Mouse (Mus musculus) liver, embryonic 15.5 days (tissue): Measurements from ENCODE around the gene Lrsam1. TPM values are rescaled to one million over a fixed set of nuclear protein-coding genes. Genes with fewer than 3 reads are reported as not detected.

ENCODE experiments used
- ATAC-seq: fragments of 200-750 bp; cut with Nextera tagmentation; 2 replicates; pipeline ENCODE4 v1.8.0; 2017; ENCODE audit warnings: moderate number of reproducible peaks, mild to moderate bottlenecking, moderate library complexity; ENCODE audit not compliant: insufficient read depth
- H3K27ac ChIP-seq: fragments of 300-500 bp; sonication (generic); replicated peaks from 2 replicates; pipeline ENCODE4 v1.5.1; 2015; ENCODE audit warnings: mild to moderate bottlenecking, inconsistent platforms
- H3K27me3 ChIP-seq: fragments of 300-500 bp; sonication (generic); 2 replicates; pipeline ENCODE4 v1.6.1; 2015; ENCODE audit warnings: mild to moderate bottlenecking, inconsistent platforms
- H3K36me3 ChIP-seq: fragments of 300-500 bp; sonication (generic); replicated peaks from 2 replicates; pipeline ENCODE4 v1.6.1; 2015; ENCODE audit warnings: moderate library complexity, mild to moderate bottlenecking, inconsistent platforms
- H3K4me1 ChIP-seq: fragments of 300-500 bp; sonication (generic); replicated peaks from 2 replicates; pipeline ENCODE4 v1.6.1; 2015; ENCODE audit warnings: inconsistent platforms
- H3K4me2 ChIP-seq: fragments of 300-500 bp; sonication (generic); 2 replicates; pipeline ENCODE4 v1.6.1; 2015; ENCODE audit warnings: moderate library complexity, mild to moderate bottlenecking, inconsistent platforms
- H3K4me3 ChIP-seq: fragments of 300-500 bp; sonication (generic); replicated peaks from 2 replicates; pipeline ENCODE4 v1.5.1; 2015; ENCODE audit warnings: mild to moderate bottlenecking, inconsistent platforms
- H3K9ac ChIP-seq: fragments of 300-500 bp; sonication (generic); 2 replicates; pipeline ENCODE4 v1.6.1; 2015; ENCODE audit warnings: moderate library complexity, mild to moderate bottlenecking, inconsistent platforms
- H3K9me3 ChIP-seq: fragments of 300-500 bp; sonication (generic); replicated peaks from 2 replicates; pipeline ENCODE4 v1.6.1; 2016; ENCODE audit warnings: inconsistent platforms
- WGBS: fragments of 180-500 bp; shearing (Covaris S2); methylation state at CpG from one replicate; pipeline ENCODE4 v1.1.7; 2015; ENCODE audit warnings: mixed read lengths; ENCODE audit not compliant: insufficient replicate concordance; 5-methylcytosine and 5-hydroxymethylcytosine counted together
- polyA plus RNA-seq: library from polyadenylated mRNA; unstranded; fragments of >200 nt; fragmentation: Nextera tagmentation; extraction: Ambion mirVana; gene quantifications from 2 replicates; pipeline ENCODE4 v1.2.1, GENCODE M21; 2015

Lrsam1 gene
- polyA plus RNA-seq, 1 experiment from 2014 or later = 2.5 TPM

- H3K36me3 ChIP-seq = no peaks in the 10 kb centered on the region
- peak overlapping the region; percentile 91 for H3K4me2 ChIP-seq
- no peaks in the 10 kb centered on the region for H3K9me3 ChIP-seq
- H3K4me1 ChIP-seq = peaks cover 77% of the 10 kb centered on the region
- peaks cover 25% of the 10 kb centered on the region for H3K27me3 ChIP-seq
- H3K9ac ChIP-seq = no peak overlapping the region
- ATAC-seq = no peak
- WGBS = 54% methylated on average over 6 of the region's 6 CpGs
- peak overlapping the region; percentile 67 for H3K4me3 ChIP-seq
- H3K27ac ChIP-seq = no peak overlapping the region
Observed at GRCm38 (mm10) chr2:32877761-32878393, 83.5 kb downstream of the Lrsam1 start.

GRCm38 (mm10) chr2:32877303-32877702 lies 84.1 kb downstream of the Lrsam1 start:
- Histone ChIP-seq H3K4me2 (peak overlapping the region; percentile 91), H3K9me3 (no peaks in the 10 kb centered on the region), H3K9ac (no peak overlapping the region), H3K4me3 (peak overlapping the region; percentile 67), H3K4me1 (peaks cover 72% of the 10 kb centered on the region), H3K36me3 (no peaks in the 10 kb centered on the region), H3K27ac (0 out of 2 replicates have a peak overlapping the region, but pooled peaks have one; percentile 0), H3K27me3 (peaks cover 25% of the 10 kb centered on the region)
- no peak for ATAC-seq
- WGBS = 18% methylated on average over 5 of the region's 5 CpGs

GRCm38 (mm10) chr2:32876490-32877302 lies 84.7 kb downstream of the Lrsam1 start:
- H3K4me2 ChIP-seq = peak overlapping the region; percentile 91
- 0 out of 2 replicates have a peak overlapping the region, but pooled peaks have one; percentile 0 for H3K27ac ChIP-seq
- ATAC-seq = 0 out of 2 replicates have a peak, but pooled peaks have one; percentile 8
- peak overlapping the region; percentile 67 for H3K4me3 ChIP-seq
- peaks cover 25% of the 10 kb centered on the region for H3K27me3 ChIP-seq
- 7% methylated on average over 20 of the region's 20 CpGs for WGBS
- no peaks in the 10 kb centered on the region for H3K9me3 ChIP-seq
- peaks cover 68% of the 10 kb centered on the region for H3K4me1 ChIP-seq
- no peaks in the 10 kb centered on the region for H3K36me3 ChIP-seq
- H3K9ac ChIP-seq = peak overlapping the region; percentile 61

GRCm38 (mm10) chr2:32875675-32876489 lies 85.5 kb downstream of the Lrsam1 start, which contains the start of gene Fam129b:
Gene Fam129b, plus strand, starts transcription at chr2:32876114.
- H3K4me1 ChIP-seq = peaks cover 67% of the 10 kb centered on the region
- peak within 1 kb of the TSS; percentile 0; the same call in 1 of the 2 replicates for H3K27ac ChIP-seq
- H3K9ac ChIP-seq = peak within 1 kb of the TSS; percentile 61
- ATAC-seq = peak; percentile 79
- H3K4me3 ChIP-seq = peak within 1 kb of the TSS; percentile 67
- no peaks in the 10 kb centered on the region for H3K9me3 ChIP-seq
- H3K36me3 ChIP-seq = no peaks in the 10 kb centered on the region
- WGBS = under 1% methylated on average over 68 of the region's 68 CpGs
- peak within 1 kb of the TSS; percentile 91 for H3K4me2 ChIP-seq
- peaks cover 25% of the 10 kb centered on the region for H3K27me3 ChIP-seq

Other genes with a start within 250 kb of the Lrsam1 start
- gene Cdk9, start 248.5 kb downstream of the Lrsam1 start, polyA plus RNA-seq = 48.3 and 49.6 TPM in 2 replicates
- gene Sh2d3c, start 240.6 kb downstream of the Lrsam1 start, polyA plus RNA-seq = 7.0 and 8.3 TPM in 2 replicates
- not detected in 2 replicates for gene 6330409D20Rik, start 220.6 kb downstream of the Lrsam1 start, polyA plus RNA-seq
- gene Tor2a, start 204.4 kb downstream of the Lrsam1 start, polyA plus RNA-seq = 24.7 and 27.7 TPM in 2 replicates
- 0.13 TPM in 1 of 2 replicates, not detected in the other for gene Ttc16, start 186.0 kb downstream of the Lrsam1 start, polyA plus RNA-seq
- 1.5 and 1.8 TPM in 2 replicates for gene Ptrh1, start 185.8 kb downstream of the Lrsam1 start, polyA plus RNA-seq
- not detected in 2 replicates for gene Cfap157, start 177.2 kb downstream of the Lrsam1 start, polyA plus RNA-seq
- 2.4 and 2.5 TPM in 2 replicates for gene Stxbp1, start 114.4 kb downstream of the Lrsam1 start, polyA plus RNA-seq
- gene Fam129b, start 85.5 kb downstream of the Lrsam1 start, polyA plus RNA-seq = 8.5 and 11.6 TPM in 2 replicates
- gene Rpl12, start 55 bp downstream of the Lrsam1 start, polyA plus RNA-seq = 79.8 and 80.2 TPM in 2 replicates
- 9.1 and 10.4 TPM in 2 replicates for gene Slc2a8, start 20.5 kb upstream of the Lrsam1 start, polyA plus RNA-seq
- 0.86 and 0.89 TPM in 2 replicates for gene Garnl3, start 170.0 kb upstream of the Lrsam1 start, polyA plus RNA-seq